Mouse (Mus musculus): ENCODE results near the gene Set. TPM values are rescaled to one million over a fixed set of nuclear protein-coding genes. Genes with fewer than 3 reads are reported as not detected.

Set gene
- polyA plus RNA-seq, 1 experiment from 2014 or later, result 452 TPM

DNA sequence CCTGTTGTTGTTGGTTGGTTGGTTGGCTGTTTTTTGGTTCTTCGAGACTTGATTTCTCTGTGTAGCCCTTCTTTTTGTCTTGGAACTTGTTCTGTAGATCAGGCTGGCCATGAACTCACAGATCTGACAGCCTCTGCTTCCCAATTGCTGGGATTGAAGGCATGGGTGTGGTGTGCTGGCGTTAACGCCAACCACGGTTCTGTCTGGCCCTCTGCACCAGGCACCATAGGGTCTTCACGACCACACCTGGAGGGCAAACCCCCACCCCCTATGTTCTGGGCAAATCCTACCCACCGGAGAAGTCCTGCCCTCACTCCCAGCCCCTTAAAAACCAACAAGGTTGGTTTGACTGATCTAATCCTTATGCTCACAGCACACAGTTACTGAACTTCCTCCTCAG, 19.8 kb downstream of the Set start:
- Histone ChIP-seq H3K4me1 (peaks cover 12% of the 10 kb centered on the region; the same call in 1 of the 2 replicates), H3K27ac (peak overlapping the region; percentile 92), H3K4me2 (peak overlapping the region; percentile 97), H3K36me3 (0 out of 2 replicates have a peak, but pooled peaks cover 6% of the 10 kb centered on the region), H3K9me3 (no peaks in the 10 kb centered on the region), H3K4me3 (replicated peaks) (peak overlapping the region; percentile 70), H3K9ac (no peak overlapping the region), H3K27me3 (replicated peaks) (no peaks in the 10 kb centered on the region)
- ATAC-seq (ENCODE audit: insufficient read depth, low FRiP score, low read depth), result no peak; the same call in 1 of the 2 replicates
- WGBS, result 67% methylated on average over 6 of the region's 6 CpGs

DNA sequence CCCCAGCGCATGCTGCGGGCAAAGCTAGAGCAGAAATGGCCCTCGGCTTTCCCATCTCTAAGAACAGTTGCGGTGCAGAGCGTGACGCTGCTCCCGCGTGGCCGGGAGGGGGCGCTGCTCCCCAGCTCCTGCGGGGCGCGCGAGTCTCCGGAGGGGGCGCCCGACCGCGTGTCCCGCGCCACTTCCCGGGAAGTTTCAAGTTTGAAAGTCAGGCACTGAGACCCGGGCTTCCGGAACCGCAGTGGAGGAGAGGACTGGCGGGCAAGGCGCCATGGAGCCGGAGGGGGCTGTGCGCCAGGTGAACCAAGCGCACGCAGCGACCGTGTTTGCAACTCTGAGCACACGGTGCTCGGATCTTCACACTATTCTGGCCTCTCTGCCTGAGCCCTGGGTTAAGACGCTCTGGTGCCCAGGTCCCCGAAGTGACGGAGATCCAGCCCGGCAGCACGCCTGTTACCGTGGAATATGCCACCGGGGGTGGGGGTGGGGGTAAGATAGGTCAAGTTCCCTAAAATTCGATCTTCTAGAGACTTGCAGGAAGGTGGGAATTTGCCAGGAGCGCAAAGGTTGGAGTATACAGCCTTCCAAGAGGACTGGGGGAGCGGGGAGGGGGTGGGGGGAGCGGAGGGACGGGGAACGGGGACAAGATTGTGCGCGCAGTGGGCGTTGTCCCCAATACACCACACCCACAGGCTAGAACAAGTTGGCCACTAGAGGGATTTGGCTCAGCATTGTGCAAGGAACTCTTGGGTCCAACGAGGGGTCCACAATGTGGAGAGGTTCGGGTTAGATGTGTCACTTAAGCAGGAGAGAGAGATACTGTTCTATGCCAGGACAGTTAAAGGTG, 20.5 kb downstream of the Set start, which contains the start of gene Pkn3:
Gene Pkn3, plus strand, starts transcription at position 183 of the 847 bp plus-strand sequence.
- ATAC-seq (ENCODE audit: insufficient read depth, low FRiP score, low read depth), result peak; percentile 77
- H3K36me3 ChIP-seq, result 0 out of 2 replicates have a peak, but pooled peaks cover 2% of the 10 kb centered on the region
- no peaks in the 10 kb centered on the region for H3K27me3 ChIP-seq (replicated peaks)
- peaks cover 12% of the 10 kb centered on the region; the same call in 1 of the 2 replicates for H3K4me1 ChIP-seq
- under 1% methylated on average over 53 of the region's 53 CpGs for WGBS
- peak within 1 kb of the TSS; percentile 97 for H3K4me2 ChIP-seq
- no peaks in the 10 kb centered on the region for H3K9me3 ChIP-seq
- peak within 1 kb of the TSS; percentile 92 for H3K27ac ChIP-seq
- peak within 1 kb of the TSS; percentile 65 for H3K9ac ChIP-seq
- peak within 1 kb of the TSS; percentile 70 for H3K4me3 ChIP-seq (replicated peaks)

GRCm38 (mm10) chr2:30078349-30078712, 21.2 kb downstream of the Set start:
- WGBS, result 12% methylated on average over 10 of the region's 10 CpGs
- no peak overlapping the region for H3K9ac ChIP-seq
- 0 out of 2 replicates have a peak, but pooled peaks have one; percentile 16 for ATAC-seq (ENCODE audit: insufficient read depth, low FRiP score, low read depth)
- no peaks in the 10 kb centered on the region for H3K9me3 ChIP-seq
- H3K27ac ChIP-seq, result peak overlapping the region; percentile 92
- H3K27me3 ChIP-seq (replicated peaks), result no peaks in the 10 kb centered on the region
- H3K4me1 ChIP-seq, result peaks cover 12% of the 10 kb centered on the region; the same call in 1 of the 2 replicates
- H3K4me3 ChIP-seq (replicated peaks), result peak overlapping the region; percentile 70
- H3K36me3 ChIP-seq, result no peaks in the 10 kb centered on the region
- peak overlapping the region; percentile 97 for H3K4me2 ChIP-seq

DNA sequence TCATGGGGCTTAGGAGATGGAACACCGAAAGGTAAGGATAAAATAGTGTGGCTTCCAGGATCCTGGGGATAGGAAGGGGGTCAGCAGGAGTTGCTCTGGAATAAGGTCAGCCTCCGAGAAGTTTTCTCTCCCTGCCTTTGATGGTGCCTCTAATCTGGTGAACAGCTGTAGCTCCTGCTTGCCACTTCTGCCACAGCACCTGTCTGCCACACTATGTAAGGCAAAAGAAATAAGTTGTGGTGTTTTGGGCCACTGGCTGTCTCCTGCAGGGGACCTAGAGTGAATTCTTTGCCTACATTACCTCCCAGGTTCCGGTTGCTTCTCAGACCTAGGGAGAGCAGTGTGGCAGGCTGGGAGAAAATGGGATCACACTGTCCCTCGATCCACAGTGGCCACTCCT, 21.6 kb downstream of the Set start:
- Histone ChIP-seq H3K36me3 (no peaks in the 10 kb centered on the region), H3K27me3 (replicated peaks) (no peaks in the 10 kb centered on the region), H3K4me2 (peak overlapping the region; percentile 97), H3K9me3 (no peaks in the 10 kb centered on the region), H3K9ac (no peak overlapping the region), H3K4me1 (peaks cover 12% of the 10 kb centered on the region; the same call in 1 of the 2 replicates), H3K4me3 (replicated peaks) (no peak overlapping the region), H3K27ac (peak overlapping the region; percentile 92)
- no peak for ATAC-seq (ENCODE audit: insufficient read depth, low FRiP score, low read depth)
- WGBS, result 63% methylated on average over 4 of the region's 4 CpGs

DNA sequence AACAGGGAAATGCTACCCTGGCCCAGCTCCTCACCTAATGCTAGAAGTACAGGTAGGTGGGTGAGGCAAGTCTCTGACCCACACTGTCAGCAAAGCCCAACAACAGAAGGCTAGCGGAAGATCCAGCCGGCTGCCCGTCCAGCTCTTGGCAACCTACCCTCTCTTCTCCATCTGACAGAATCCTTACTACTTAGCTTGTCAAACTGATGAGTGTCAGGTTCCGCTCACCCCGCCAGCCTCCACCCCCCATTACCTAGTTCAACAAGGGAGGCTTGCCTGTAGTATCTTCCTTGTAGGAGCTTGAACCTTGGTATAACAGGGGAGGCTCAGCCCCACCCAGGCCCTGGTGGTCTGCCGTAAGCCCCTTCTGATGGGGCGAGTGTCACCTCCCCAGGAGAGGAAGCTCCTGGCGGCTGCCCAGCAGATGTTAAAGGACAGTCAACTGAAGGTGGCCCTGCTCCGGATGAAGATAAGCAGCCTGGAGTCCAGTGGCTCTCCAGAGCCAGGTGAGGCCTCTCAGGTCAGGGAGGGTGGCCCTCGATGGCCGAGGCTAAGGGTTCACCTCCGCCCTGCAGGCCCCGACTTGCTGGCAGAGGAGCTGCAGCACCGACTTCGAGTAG, 23.1 kb downstream of the Set start:
- Histone ChIP-seq H3K9ac (no peak overlapping the region), H3K4me2 (no peak overlapping the region), H3K27ac (no peak overlapping the region), H3K4me1 (peaks cover 12% of the 10 kb centered on the region; the same call in 1 of the 2 replicates), H3K4me3 (replicated peaks) (no peak overlapping the region), H3K36me3 (no peaks in the 10 kb centered on the region), H3K9me3 (no peaks in the 10 kb centered on the region), H3K27me3 (replicated peaks) (no peaks in the 10 kb centered on the region)
- no peak for ATAC-seq (ENCODE audit: insufficient read depth, low FRiP score, low read depth)
- WGBS, result 84% methylated on average over 15 of the region's 15 CpGs

GRCm38 (mm10) chr2:30084113-30084512, 26.9 kb downstream of the Set start:
- Histone ChIP-seq H3K36me3 (no peaks in the 10 kb centered on the region), H3K27ac (no peak overlapping the region), H3K9ac (no peak overlapping the region), H3K4me1 (0 out of 2 replicates have a peak, but pooled peaks cover under 1% of the 10 kb centered on the region), H3K4me3 (replicated peaks) (no peak overlapping the region), H3K27me3 (replicated peaks) (no peaks in the 10 kb centered on the region), H3K9me3 (no peaks in the 10 kb centered on the region), H3K4me2 (peak overlapping the region; percentile 48)
- ATAC-seq (ENCODE audit: insufficient read depth, low FRiP score, low read depth), result no peak
- 63% methylated on average over 5 of the region's 5 CpGs for WGBS

- Histone ChIP-seq H3K9me3 (no peaks in the 10 kb centered on the region), H3K4me2 (peak overlapping the region; percentile 48), H3K9ac (no peak overlapping the region), H3K4me1 (no peaks in the 10 kb centered on the region), H3K4me3 (replicated peaks) (peak overlapping the region; percentile 23), H3K27ac (no peak overlapping the region), H3K27me3 (replicated peaks) (no peaks in the 10 kb centered on the region), H3K36me3 (no peaks in the 10 kb centered on the region)
- no peak for ATAC-seq (ENCODE audit: insufficient read depth, low FRiP score, low read depth)
- WGBS, result 14% methylated on average over 12 of the region's 12 CpGs
Observed at GRCm38 (mm10) chr2:30084632-30085031, 27.5 kb downstream of the Set start.

- ATAC-seq (ENCODE audit: insufficient read depth, low FRiP score, low read depth), result no peak
- WGBS, result 84% methylated on average over 4 of the region's 4 CpGs
- H3K36me3 ChIP-seq, result peaks cover 10% of the 10 kb centered on the region
Observed at GRCm38 (mm10) chr2:30087310-30087709, 30.1 kb downstream of the Set start.

DNA sequence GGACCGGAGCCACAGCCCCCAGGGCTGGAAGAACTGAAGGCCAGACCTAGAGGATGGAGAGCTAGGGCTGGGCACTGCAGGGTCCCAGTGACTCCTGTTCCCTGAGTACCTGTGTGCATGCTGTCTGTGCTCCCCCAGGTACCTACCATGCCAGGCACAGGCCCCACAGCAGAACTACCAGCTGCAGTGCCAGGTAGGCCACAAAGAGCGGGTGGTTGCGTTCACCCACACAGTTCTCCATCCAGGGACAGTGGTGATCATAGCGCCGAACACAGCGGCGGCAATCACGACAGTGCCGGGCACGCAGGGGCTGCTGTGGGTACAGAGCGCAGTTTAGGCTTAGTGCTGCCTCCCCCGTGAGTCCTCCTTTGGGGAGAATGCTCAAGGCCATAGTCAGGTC, 34.3 kb downstream of the Set start:
- 97% methylated on average over 12 of the region's 12 CpGs for WGBS
- H3K4me3 ChIP-seq (replicated peaks), result no peak overlapping the region
- peaks cover 10% of the 10 kb centered on the region for H3K36me3 ChIP-seq
- no peak overlapping the region for H3K27ac ChIP-seq
- H3K9me3 ChIP-seq, result no peaks in the 10 kb centered on the region
- H3K27me3 ChIP-seq (replicated peaks), result no peaks in the 10 kb centered on the region
- H3K4me2 ChIP-seq, result no peak overlapping the region
- no peak overlapping the region for H3K9ac ChIP-seq
- ATAC-seq (ENCODE audit: insufficient read depth, low FRiP score, low read depth), result no peak
- peaks cover 23% of the 10 kb centered on the region for H3K4me1 ChIP-seq

More at GRCm38 (mm10) chr2:30087310-30087709, 30.1 kb downstream of the Set start:
- Histone ChIP-seq H3K9me3 (no peaks in the 10 kb centered on the region), H3K4me2 (no peak overlapping the region), H3K27ac (no peak overlapping the region), H3K4me1 (no peaks in the 10 kb centered on the region), H3K9ac (no peak overlapping the region), H3K27me3 (replicated peaks) (no peaks in the 10 kb centered on the region), H3K4me3 (replicated peaks) (no peak overlapping the region)

- Histone ChIP-seq H3K9me3 (no peaks in the 10 kb centered on the region), H3K4me2 (peak overlapping the region; percentile 89), H3K4me3 (replicated peaks) (peak overlapping the region; percentile 61), H3K4me1 (peaks cover 23% of the 10 kb centered on the region), H3K9ac (peak overlapping the region; percentile 43; the same call in 1 of the 2 replicates), H3K27ac (no peak overlapping the region), H3K27me3 (replicated peaks) (no peaks in the 10 kb centered on the region), H3K36me3 (peaks cover 13% of the 10 kb centered on the region)
- WGBS, result 50% methylated on average over 6 of the region's 6 CpGs
- no peak for ATAC-seq (ENCODE audit: insufficient read depth, low FRiP score, low read depth)
Observed at GRCm38 (mm10) chr2:30092280-30092918, 35.2 kb downstream of the Set start.

DNA sequence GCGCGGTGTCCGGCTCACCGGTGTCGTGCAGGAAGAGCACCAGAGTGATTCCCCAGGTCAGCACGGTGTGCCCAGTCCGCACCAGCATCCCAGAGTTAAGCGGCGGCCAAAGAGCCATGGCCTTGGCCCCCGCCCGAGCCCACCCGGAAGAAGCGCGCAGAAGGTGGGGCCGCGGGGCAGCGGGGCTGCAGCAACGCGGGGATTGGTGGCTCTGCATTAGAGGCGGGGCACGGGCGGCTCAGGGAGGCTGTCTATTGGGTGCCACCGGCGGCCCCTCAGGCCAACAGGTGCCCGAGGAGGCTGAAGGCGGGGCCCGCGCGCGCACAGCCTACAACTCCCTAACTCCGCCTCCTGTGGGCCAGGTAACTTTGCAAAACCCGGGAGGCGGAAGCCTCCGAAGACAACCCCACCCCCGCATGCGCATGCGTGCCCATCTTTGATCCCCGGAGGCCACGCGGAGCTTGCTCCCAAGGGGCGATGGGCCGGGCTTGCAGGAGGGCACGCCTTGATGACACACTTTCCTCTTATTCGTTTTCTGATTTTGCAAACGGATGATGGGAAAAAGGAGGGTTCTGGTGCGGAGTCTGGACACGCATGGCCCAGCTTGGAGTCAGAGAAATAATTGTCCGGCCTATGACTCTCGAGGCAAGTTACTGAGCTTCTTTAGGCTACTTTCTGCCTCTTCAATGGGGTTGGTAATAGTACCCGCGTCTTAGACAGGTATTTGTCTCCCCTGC, 36.5 kb downstream of the Set start, which contains the start of gene Zdhhc12:
Gene Zdhhc12, minus strand, starts transcription at position 178 of the 737 bp plus-strand sequence.
- H3K4me3 ChIP-seq (replicated peaks), result peak within 1 kb of the TSS; percentile 61
- peak within 1 kb of the TSS; percentile 86 for H3K27ac ChIP-seq
- H3K9me3 ChIP-seq, result no peaks in the 10 kb centered on the region
- peaks cover 13% of the 10 kb centered on the region for H3K36me3 ChIP-seq
- H3K4me1 ChIP-seq, result peaks cover 23% of the 10 kb centered on the region
- peak within 1 kb of the TSS; percentile 57 for H3K9ac ChIP-seq
- WGBS, result 0% methylated on average over 51 of the region's 51 CpGs
- ATAC-seq (ENCODE audit: insufficient read depth, low FRiP score, low read depth), result peak; percentile 99
- H3K27me3 ChIP-seq (replicated peaks), result no peaks in the 10 kb centered on the region
- peak within 1 kb of the TSS; percentile 89 for H3K4me2 ChIP-seq
